Mouse (Mus musculus): Measurements from ENCODE around the gene Lrrc32.

The Lrrc32 gene

DNA sequence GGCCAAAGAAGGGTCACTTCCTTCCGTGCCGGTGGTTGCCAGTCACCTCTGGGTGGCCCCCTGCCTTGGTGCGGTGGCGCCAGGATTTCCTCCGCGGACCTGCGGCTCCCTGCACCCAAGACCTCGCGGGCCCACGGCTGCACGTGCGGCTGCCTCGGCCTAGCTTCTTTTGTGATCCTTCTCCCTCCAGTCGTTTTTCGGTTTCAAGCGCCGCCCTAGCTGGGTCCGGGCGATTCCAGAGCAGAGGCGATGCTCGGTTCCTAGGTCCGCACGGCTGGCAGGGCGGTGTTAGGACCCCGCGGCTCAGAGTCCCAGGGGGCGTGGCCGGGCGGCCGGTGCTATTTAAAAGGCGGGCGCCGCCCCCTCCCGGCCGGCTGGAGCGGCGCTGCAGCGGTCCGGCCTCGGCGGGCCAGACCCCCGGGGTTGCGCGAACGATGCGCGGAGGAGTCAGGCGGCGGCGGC lies 571 bp downstream of the Lrrc32 start:
- DNase-seq: peak; percentile 66

DNA sequence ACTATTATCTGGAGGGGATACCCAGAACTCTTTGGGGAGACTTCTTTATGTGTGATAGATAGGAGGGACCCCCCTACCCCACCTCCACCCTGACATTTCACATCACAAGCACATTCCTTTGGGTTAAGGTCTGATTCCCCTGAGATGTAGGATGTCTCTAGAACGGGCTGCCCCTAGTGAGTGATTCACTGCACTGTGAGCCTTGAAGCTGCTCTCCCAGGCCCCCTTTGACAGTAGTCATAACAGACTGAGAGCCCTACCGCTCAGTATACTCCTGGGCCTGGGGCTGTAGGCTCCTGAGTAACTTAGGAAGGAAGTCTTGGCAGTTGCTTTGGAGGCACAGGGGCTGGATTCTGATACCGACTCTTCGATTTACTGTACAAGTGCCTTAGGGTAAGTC lies 1.2 kb downstream of the Lrrc32 start:
- DNase-seq: no peak

DNA sequence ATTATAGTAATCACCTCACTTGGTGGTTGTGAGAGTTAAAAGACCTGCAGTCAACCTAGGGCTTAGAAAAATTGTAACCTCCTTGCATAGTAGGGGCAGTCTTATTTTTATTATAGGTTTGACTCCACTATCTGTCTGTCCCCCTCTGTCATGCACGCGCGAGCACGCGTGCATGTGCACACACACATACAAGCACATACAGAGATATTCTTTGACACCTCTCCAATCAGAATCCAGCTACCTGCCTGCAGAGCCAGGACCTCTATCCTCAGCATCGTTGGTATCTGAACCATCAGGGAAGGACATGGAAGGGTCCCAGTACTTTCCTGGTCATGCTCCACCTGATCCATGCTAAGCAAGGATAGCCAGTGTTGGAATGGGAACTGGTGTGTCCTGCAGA lies 1.8 kb downstream of the Lrrc32 start:
- no peak for DNase-seq

- DNase-seq: no peak
Measured at GRCm38 (mm10) chr7:98491451-98492200, 2.5 kb downstream of the Lrrc32 start.

DNA sequence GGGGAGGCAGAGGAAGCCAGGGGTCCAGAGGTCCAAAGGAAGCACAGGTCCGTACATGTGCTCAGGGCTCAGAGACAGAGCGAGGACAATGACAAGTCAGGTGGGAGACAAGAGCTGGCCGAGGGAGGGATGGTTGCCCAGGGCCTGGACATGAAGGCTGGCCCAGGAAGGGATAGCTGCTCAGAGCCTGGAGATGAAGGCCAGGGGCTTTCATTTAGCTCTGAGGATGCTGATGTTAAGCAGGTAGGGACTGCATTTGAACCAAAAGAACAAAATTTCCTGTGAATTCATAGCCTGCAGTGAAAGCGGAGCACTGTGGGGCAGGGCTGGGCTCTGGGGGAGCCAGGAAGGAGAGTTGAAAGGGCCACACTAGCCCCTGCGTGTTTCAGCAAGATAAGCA lies 3.2 kb downstream of the Lrrc32 start:
- DNase-seq: no peak

DNA sequence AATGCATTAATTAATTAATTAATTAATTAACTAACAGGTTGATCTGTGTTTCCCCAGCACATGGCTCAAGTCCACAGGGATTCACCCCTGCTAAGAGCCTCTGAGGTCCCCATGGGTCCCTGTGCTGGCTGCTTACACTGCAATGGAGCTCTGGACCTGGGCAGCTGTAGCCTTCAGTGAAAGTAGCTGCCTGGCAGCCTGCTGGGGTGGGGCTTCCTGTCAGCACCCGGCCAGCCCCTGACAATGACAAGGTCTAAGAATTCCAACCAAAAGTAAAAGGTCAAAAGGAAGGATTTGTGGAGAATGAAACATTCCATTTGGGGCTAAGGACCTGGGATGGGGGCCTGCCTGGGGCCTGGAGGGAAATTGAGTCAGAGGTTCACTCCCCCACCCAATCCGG lies 4.2 kb downstream of the Lrrc32 start:
- peak; percentile 58 for DNase-seq

DNA sequence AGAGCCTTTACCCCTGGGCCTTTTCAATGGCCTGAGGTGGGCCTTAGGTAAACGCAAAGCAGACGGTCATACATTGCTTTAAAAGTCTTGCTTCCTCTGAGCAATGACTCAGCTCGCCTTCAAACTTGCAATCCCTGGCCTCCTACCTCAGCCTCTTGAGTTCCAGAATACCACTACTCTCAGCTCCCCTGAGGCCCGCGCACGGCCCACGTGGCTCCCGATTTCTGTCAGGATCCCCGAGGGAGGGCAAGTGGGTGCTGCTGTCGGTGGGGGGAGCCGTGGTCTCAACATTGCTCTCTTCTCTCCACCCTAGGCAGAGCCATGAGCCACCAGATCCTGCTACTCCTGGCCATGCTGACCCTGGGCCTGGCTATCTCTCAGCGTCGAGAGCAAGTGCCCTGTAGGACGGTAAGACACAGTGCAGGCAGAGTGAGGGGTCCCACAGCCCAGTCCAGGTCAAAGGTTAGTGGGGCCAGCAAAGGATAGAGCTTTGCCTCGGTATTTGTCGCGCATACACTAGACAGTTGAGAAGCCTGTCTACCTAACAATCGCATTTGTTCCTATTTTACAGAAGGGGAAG lies 4.9 kb downstream of the Lrrc32 start:
- DNase-seq: no peak

DNA sequence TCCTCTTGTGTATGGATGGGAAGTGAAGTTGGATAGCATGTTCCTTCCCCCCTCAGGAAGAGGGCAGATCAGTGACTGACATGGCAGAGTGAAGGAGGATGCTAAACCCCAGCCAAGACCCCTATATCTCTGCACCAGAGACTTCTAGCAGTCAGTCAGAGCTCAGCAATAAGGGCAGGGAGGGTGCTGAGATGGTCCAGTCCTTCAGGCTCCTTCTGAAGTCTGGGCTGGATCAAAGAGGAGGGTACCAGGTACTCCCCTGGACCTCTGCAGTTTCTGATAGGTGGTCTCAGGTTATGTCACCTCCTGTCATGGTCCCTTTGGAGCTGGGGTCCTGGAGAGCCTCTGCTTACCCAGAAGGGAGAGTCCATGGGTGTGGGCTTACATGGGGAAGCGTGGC lies 6.5 kb downstream of the Lrrc32 start:
- DNase-seq: no peak

DNA sequence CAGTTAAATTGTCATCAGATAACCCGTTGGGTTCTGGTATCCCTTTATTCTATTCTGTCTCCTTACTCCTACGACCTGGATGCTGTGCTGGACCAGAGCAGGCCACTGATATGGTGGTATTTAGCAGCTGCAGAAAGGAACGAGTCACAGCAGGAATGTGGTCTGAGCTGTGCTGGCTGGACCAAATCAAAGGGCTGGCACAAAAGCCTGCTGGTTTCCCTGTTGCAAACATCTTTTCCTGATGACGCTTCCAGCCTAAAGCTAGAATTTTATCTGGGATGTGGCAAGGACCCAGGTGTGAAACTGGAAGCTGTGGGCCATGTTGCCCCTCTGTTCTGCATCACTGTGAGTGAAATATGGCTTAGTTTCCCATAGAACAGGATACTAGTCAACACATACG lies 8.4 kb downstream of the Lrrc32 start:
- no peak for DNase-seq

GRCm38 (mm10) chr7:98498101-98498500 lies 9.0 kb downstream of the Lrrc32 start:
- no peak for DNase-seq

- DNase-seq: peak; percentile 60
Measured at GRCm38 (mm10) chr7:98498656-98499560, 9.8 kb downstream of the Lrrc32 start.

- DNase-seq: no peak
Measured at GRCm38 (mm10) chr7:98499561-98500292, 10.6 kb downstream of the Lrrc32 start.

DNA sequence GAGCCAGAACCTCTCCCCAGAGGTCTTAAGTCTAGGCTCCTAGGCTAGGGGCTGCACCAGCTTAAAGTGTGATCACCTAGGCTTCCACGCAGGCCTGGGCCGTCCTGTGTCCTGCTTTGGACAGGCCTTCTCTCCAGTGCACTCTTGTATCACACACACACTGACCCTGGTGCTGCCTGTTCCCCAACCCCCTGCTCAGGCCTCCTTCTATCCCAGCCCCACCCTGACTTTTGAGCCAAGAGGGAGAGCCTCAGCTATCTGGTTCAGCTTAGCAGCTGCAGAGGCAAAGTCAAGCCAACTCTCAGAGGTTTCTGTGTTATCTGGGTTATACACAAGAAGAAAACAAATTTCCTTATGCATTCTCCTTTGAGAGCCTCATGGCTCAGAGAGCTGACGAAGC lies 11.4 kb downstream of the Lrrc32 start:
- DNase-seq: no peak

GRCm38 (mm10) chr7:98501078-98501477 lies 12.0 kb downstream of the Lrrc32 start:
- no peak for DNase-seq

GRCm38 (mm10) chr7:98502921-98503320 lies 13.8 kb downstream of the Lrrc32 start:
- DNase-seq: no peak

DNA sequence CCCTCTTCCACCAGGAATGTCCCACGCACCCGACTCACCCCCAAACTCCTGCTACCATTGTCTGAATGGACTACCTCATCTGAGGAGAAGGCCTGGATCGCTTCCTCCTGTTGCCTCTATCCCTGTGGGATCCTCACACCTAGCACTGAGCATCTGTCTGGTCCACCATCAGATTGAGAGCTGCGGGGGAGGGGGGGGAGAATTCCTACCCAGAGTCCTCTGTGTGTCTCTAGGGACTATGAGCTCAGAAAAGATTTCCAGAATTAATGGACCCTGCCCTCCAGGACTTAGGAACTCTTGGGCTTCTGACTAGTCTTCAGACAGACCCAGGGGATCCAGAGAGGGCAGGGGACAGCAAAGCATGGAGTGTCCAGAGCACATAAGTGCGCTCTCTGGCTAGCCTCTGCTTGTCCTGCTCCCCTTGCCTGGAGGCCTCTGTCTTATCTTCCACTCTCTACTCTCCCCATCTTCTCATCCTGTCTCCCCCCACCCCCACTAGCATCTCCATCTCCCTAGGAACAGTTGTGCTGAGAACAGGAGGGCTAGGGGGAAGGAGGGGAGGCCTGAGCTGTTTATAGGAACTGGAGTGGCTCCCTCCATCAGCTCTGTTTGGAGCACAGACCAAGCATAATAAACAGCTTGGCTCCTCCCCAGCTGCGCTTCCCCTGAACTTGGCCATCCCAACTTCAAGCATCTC lies 15.0 kb downstream of the Lrrc32 start:
- no peak for DNase-seq

DNA sequence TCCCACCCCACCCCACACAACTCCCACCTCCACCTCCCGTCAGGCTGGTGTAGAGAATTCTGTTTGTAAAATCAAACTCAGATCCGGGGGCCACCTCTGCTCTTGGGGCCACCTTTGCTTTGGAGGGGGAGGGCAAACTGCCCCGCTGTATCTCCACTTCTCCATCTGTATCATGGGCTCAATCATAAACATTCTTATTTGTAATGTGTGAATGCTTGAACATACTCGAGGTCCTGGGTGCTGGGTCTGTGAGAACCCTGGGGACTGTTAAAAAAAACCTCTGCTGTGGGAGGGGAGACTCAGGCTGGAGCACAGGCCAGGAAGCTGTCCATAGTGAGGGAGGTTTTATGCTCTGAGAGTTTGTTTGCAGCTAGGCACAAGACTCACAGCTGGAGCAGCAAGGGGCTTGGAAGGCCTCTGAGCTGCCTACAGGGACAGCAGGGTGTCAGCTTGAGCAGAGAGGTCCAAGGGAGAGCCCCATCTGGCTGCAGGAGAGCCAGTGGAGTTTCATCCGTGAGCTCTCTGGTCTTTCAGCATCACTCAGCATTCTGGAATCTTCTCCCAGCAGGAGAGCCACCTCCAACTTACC lies 15.7 kb downstream of the Lrrc32 start:
- DNase-seq: no peak

DNA sequence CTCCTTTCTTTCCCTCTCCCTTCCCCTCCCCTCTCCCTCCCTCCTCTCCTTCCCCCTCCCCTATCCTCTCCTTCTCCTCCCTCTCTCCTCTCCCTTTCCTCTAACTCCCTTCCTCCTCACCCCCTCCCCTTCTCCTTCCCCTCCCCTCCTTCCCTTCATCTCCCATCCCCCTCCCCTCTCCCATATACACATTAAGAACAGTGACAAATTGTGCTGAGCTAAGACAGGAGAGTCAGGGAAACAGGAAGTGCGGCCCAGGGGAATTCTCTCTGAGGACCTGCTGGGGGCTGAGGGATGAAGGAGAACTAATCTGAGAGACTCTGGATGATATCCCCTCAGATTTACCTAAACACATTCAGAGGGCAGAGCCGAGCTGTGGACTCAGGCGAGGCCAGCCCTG lies 16.6 kb downstream of the Lrrc32 start:
- DNase-seq: no peak

- DNase-seq: no peak
Measured at GRCm38 (mm10) chr7:98510961-98511958, 22.2 kb downstream of the Lrrc32 start.

GRCm38 (mm10) chr7:98513251-98513650 lies 24.2 kb downstream of the Lrrc32 start:
- no peak for DNase-seq

GRCm38 (mm10) chr7:98522576-98522975 lies 33.5 kb downstream of the Lrrc32 start:
- DNase-seq: peak; percentile 76

Measured in kidney, adult 11 months (tissue).